Mouse (Mus musculus): ENCODE results near the gene Igf2bp3.

GRCm38 (mm10) chr6:49130328-49130727, 84.4 kb downstream of the Igf2bp3 start:
- TF ChIP-seq POLR2A (IDR thresholded peaks at IDR 0.05; ENCODE audit: control insufficient read depth, low read depth, low read length), result no peak
- TF ChIP-seq CTCF (IDR thresholded peaks at IDR 0.05; ENCODE audit: control insufficient read depth, insufficient read depth, insufficient replicate concordance, low read depth, low read length), result no peak
